Mouse (Mus musculus) heart, postnatal 0 days (tissue): ENCODE measurements around the gene Dner. TPM values are rescaled to one million over a fixed set of nuclear protein-coding genes. Genes with fewer than 3 reads are reported as not detected.
A peak's percentile ranks its signal among the peaks of the same experiment; 100 is the strongest.

ENCODE experiments used
- ATAC-seq: fragments of 200-750 bp; cut with Nextera tagmentation; 2 replicates; pipeline ENCODE4 v1.8.0; 2017; ENCODE audit warnings: low read depth, moderate number of reproducible peaks, moderate library complexity; ENCODE audit not compliant: insufficient read depth
- DNase-seq: peaks from one replicate; pipeline ENCODE4 v3.0.0-alpha.2; 2016; ENCODE audit warnings: low spot score
- H3K27ac ChIP-seq: fragments of 300-500 bp; sonication (generic); 2 replicates; pipeline ENCODE4 v1.5.1; 2014; ENCODE audit warnings: low read depth, mild to moderate bottlenecking
- H3K27me3 ChIP-seq: fragments of 300-500 bp; sonication (generic); 2 replicates; pipeline ENCODE4 v1.6.1; 2014; ENCODE audit warnings: low read length, mixed read lengths; ENCODE audit not compliant: control insufficient read depth, insufficient read depth
- H3K36me3 ChIP-seq: fragments of 300-500 bp; sonication (generic); replicated peaks from 2 replicates; pipeline ENCODE4 v1.6.1; 2014; ENCODE audit warnings: low read length, mixed read lengths; ENCODE audit not compliant: control insufficient read depth, insufficient read depth
- H3K4me1 ChIP-seq: fragments of 300-500 bp; sonication (generic); 2 replicates; pipeline ENCODE4 v1.6.1; 2014; ENCODE audit warnings: antibody characterized with exemption; ENCODE audit not compliant: control insufficient read depth, insufficient read depth
- H3K4me2 ChIP-seq: fragments of 300-500 bp; sonication (generic); 2 replicates; pipeline ENCODE4 v1.6.1; 2014; ENCODE audit warnings: low read depth, mild to moderate bottlenecking, low read length, moderate library complexity
- H3K4me3 ChIP-seq: fragments of 300-500 bp; sonication (generic); 2 replicates; pipeline ENCODE4 v1.5.1; 2014; ENCODE audit warnings: low read depth, low read length
- H3K9ac ChIP-seq: fragments of 300-500 bp; sonication (generic); replicated peaks from 2 replicates; pipeline ENCODE4 v1.6.1; 2014; ENCODE audit warnings: low read depth, low read length, mixed read lengths
- H3K9me3 ChIP-seq: fragments of 300-500 bp; sonication (generic); replicated peaks from 2 replicates; pipeline ENCODE4 v1.6.1; 2016; ENCODE audit warnings: low read length; ENCODE audit not compliant: control insufficient read depth
- CTCF ChIP-seq: IDR thresholded peaks from 2 replicates; pipeline ENCODE4 v1.5.1; 2016; ENCODE audit warnings: antibody characterized with exemption, control low read depth, low read depth
- EP300 ChIP-seq: IDR thresholded peaks from 2 replicates; pipeline ENCODE4 v1.6.1; 2016; ENCODE audit warnings: antibody characterized with exemption, low read depth
- WGBS: fragments of 180-500 bp; shearing (Covaris S2); extraction: QIAGEN DNeasy Blood & Tissue Kit; methylation state at CpG from one replicate; pipeline ENCODE4 v1.1.7; 2014; 5-methylcytosine and 5-hydroxymethylcytosine counted together
- polyA plus RNA-seq: library from polyadenylated mRNA; unstranded; fragments of >200 nt; fragmentation: Nextera tagmentation; extraction: Ambion mirVana; gene quantifications from 2 replicates; pipeline ENCODE4 v1.2.1, GENCODE M21; 2015
- total RNA-seq: library from RNA; depleted of rRNA; stranded (reverse); fragments of >200 nt; gene quantifications from 2 replicates; pipeline ENCODE4 v1.2.3, GENCODE M21; 2014; ENCODE audit warnings: low replicate concordance

Gene Dner
- total and polyA plus RNA-seq, 2 experiments from 2014 or later: 0.19 to 0.76 TPM

- TF ChIP-seq CTCF (peak; percentile 22), EP300 (no peak)
- Histone ChIP-seq H3K36me3 (no peaks in the 10 kb centered on the region), H3K27me3 (no peaks in the 10 kb centered on the region), H3K4me2 (no peak overlapping the region), H3K9me3 (no peaks in the 10 kb centered on the region), H3K4me1 (no peaks in the 10 kb centered on the region), H3K9ac (no peak overlapping the region), H3K4me3 (no peak overlapping the region), H3K27ac (no peak overlapping the region)
- DNase-seq (no peak), ATAC-seq (no peak)
- WGBS: 56% methylated on average over 4 of the region's 4 CpGs
These were observed 225.7 kb downstream of the Dner start for GRCm38 (mm10) chr1:84470342-84470741.

- ATAC-seq: no peak
- Histone ChIP-seq H3K9me3 (no peaks in the 10 kb centered on the region), H3K4me2 (no peak overlapping the region), H3K4me1 (no peaks in the 10 kb centered on the region), H3K9ac (no peak overlapping the region), H3K4me3 (no peak overlapping the region), H3K27me3 (no peaks in the 10 kb centered on the region), H3K36me3 (no peaks in the 10 kb centered on the region), H3K27ac (no peak overlapping the region)
- TF ChIP-seq EP300: no peak
- TF ChIP-seq CTCF: no peak
- WGBS: 75% methylated on average over 3 of the region's 3 CpGs
- no peak for DNase-seq
These were observed 228.4 kb downstream of the Dner start for GRCm38 (mm10) chr1:84467664-84468063.

- H3K36me3 ChIP-seq: no peaks in the 10 kb centered on the region
- no peak overlapping the region for H3K4me2 ChIP-seq
- 71% methylated on average over 3 of the region's 3 CpGs for WGBS
- no peak overlapping the region for H3K9ac ChIP-seq
- no peaks in the 10 kb centered on the region for H3K4me1 ChIP-seq
- H3K27me3 ChIP-seq: no peaks in the 10 kb centered on the region
- TF ChIP-seq EP300 (no peak), CTCF (no peak)
- H3K9me3 ChIP-seq: no peaks in the 10 kb centered on the region
- no peak overlapping the region for H3K27ac ChIP-seq
- H3K4me3 ChIP-seq: no peak overlapping the region
- ATAC-seq (no peak), DNase-seq (no peak)
These were observed 231.3 kb downstream of the Dner start for GRCm38 (mm10) chr1:84464761-84465160.

GRCm38 (mm10) chr1:84463976-84464662 lies 231.9 kb downstream of the Dner start:
- H3K27me3 ChIP-seq: no peaks in the 10 kb centered on the region
- no peaks in the 10 kb centered on the region for H3K4me1 ChIP-seq
- no peak overlapping the region for H3K4me2 ChIP-seq
- no peak for TF ChIP-seq CTCF
- TF ChIP-seq EP300: no peak
- WGBS: 83% methylated on average over 5 of the region's 5 CpGs
- no peaks in the 10 kb centered on the region for H3K36me3 ChIP-seq
- ATAC-seq: no peak
- H3K27ac ChIP-seq: no peak overlapping the region
- no peak for DNase-seq
- H3K9ac ChIP-seq: no peak overlapping the region
- H3K9me3 ChIP-seq: no peaks in the 10 kb centered on the region
- no peak overlapping the region for H3K4me3 ChIP-seq

- H3K9ac ChIP-seq: no peak overlapping the region
- no peaks in the 10 kb centered on the region for H3K27me3 ChIP-seq
- TF ChIP-seq EP300: no peak
- no peak for TF ChIP-seq CTCF
- no peak for ATAC-seq
- H3K9me3 ChIP-seq: no peaks in the 10 kb centered on the region
- no peaks in the 10 kb centered on the region for H3K36me3 ChIP-seq
- 60% methylated on average over 10 of the region's 10 CpGs for WGBS
- no peaks in the 10 kb centered on the region for H3K4me1 ChIP-seq
- no peak overlapping the region for H3K27ac ChIP-seq
- no peak overlapping the region for H3K4me3 ChIP-seq
- DNase-seq: peak; percentile 9
- no peak overlapping the region for H3K4me2 ChIP-seq
These were observed 246.3 kb downstream of the Dner start for GRCm38 (mm10) chr1:84449566-84450278.

GRCm38 (mm10) chr1:84443640-84444039 lies 252.4 kb downstream of the Dner start:
- Histone ChIP-seq H3K4me3 (no peak overlapping the region), H3K27me3 (no peaks in the 10 kb centered on the region), H3K36me3 (no peaks in the 10 kb centered on the region), H3K4me1 (no peaks in the 10 kb centered on the region), H3K27ac (no peak overlapping the region), H3K4me2 (no peak overlapping the region), H3K9ac (no peak overlapping the region), H3K9me3 (no peaks in the 10 kb centered on the region)
- no peak for TF ChIP-seq EP300
- TF ChIP-seq CTCF: no peak
- ATAC-seq: no peak
- no peak for DNase-seq
- 32% methylated on average over 3 of the region's 3 CpGs for WGBS
